Mouse (Mus musculus): ENCODE results near the gene Rbm47.
A peak's percentile ranks its signal among the peaks of the same experiment; 100 is the strongest.

Rbm47 gene

DNA sequence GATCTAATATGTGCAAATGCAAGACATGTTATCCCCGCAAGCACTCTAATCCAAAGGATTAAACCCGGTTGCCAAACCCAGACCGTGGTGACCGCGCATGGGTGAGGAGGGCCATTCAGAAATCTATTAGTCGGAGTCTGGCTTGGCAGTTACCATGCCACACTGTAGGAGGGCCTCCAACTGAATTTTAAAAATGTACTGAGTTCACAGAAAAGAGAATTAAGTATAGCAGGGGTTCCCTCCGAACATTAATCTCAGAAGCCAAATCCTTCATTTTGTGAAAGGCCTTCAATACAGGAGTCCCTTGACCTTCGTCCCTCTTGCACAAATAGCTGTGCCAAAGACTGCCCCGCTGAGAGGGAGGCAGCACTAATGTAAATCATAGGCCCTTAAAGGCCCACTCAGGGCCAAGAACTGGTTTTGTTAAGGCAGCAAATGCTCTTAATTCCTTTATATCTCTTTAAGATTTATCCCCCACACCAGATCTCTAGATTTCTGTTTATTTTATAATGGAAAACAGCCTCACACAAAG lies 16.4 kb downstream of the Rbm47 start:
- peak; percentile 33 for DNase-seq

DNA sequence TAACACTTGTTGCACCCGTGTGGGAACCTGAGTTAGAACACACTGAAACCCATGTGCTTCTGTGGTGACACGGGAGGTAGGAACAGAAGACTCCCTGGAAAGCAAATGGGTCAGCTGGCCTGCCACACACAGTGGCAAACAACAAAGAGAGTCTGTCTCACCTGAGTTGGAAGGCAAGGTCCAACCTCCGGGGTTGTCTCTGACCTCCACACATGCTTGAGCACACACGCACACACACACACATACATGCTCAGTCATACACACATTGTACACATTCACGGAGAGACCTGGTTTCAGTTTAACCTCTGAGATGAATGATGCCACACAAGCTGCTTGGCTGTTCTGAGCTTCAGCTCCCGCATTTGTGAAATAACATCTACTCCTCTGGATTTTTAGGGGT lies 18.3 kb downstream of the Rbm47 start:
- DNase-seq: no peak

DNA sequence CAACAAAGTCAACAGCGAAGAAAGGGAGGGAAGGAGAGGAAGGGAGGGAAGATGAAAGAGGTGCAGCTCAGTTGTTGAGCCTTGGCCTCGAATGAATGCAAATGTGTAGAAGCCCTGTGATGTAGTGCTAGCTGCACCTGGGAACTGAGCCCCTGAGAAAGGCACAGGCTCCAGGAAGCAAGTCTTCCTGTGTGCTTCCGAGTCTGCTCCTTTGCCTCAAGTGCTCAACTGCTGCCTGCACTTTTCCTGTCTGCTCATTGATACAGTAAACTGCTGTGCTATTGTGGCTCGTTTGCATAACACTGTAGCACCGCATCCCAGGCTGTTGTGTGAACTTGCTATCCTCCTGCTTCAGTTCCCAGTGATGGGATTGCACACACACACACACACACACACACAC lies 19.4 kb downstream of the Rbm47 start:
- DNase-seq: no peak

DNA sequence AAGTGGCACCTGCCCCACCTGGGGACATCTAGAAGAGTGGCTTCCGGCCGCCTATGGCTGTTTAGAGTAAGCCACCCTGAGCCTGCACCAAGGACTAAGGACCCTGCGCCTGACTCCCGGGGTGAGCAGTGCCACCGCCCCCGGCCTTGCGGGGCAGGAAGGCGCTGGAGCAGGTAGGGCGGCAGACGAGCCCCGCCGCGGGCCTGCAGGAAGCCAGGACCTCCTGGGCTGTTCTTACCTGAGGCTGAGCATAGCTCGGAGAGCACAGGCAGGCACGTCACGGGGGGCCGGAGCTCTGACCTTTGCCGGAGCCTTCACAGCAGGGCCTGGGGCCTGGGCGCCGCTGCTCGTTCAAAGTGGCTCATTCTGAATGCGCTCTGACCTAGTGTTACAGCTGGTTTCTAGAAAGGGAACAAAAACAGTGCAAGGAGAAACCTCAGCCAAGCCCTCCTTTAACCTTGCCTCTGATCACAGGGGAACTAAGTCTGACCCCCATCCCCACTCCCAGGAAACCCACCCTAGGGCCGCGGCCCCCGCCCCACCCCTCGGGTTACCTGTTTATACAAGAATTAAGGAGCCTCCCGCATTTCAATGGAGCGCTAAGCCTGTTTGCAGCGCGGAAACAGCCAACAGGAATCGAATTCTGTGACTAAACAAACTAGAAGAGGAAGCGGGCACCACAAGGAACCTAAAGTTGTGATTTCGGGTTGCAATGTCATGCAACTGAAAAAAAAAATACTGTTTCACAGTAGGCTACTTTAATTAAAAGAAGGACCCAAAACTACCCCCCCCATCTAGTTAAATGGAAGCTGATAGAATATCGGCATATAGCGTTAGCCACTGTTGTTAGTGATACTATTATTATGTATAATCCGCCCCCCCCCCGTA lies 21.4 kb downstream of the Rbm47 start:
- peak; percentile 81 for DNase-seq

DNA sequence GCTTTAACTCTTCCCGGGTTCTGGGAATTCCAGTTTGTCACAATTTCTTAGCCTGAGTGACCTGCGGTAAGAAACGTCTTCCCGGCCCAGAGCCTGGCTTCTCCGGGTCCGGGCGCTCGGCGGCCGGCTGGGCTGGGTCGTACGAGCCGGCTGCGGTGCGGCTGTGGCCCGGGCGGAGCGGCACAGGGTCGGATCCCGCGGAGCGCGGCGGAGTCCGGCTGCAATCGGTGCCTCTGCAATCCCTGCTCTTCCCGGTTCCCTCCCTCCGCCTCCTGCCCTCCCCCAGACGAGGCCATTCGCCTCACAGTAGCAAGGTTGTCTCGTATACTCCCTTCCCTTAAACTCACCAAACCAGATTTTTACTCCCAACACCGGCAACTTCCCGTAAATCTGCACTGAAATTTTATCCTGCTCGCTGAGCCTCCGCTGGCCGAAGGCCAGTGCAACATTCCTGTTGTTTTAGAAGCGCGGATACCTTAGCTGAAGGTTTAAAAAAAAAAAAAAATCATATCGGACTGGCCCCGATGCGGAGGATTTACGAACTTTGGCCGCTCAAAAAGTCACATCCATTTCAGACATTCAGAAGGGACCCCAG lies 22.1 kb downstream of the Rbm47 start:
- peak; percentile 83 for DNase-seq

DNA sequence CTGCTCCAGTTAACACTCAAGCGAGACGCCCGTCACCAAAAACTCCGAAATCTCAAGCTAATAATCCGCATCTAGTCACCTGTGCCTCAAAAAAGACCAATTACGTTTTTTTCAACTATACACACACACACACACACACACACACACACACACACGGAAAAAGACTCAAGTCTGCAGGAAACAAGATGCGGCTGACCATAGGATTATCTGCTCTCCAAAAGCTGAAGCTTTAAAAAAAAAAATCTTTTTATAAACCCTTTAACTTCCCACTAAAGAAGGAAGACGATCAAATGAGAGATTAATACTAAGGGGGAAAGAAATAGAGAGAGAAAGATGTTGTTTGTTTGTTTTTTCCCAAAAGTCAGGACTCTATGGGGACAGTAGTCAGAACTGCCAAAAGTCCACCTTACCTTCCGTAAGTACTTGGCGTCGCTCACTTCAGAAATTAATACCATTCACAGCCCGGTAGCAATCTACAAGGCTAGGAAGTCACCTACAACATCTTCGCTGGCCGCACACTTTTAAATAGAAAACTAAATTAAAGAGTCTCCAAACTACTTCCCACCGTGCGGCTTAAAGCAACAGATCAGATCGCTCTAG lies 22.7 kb downstream of the Rbm47 start:
- DNase-seq: no peak

DNA sequence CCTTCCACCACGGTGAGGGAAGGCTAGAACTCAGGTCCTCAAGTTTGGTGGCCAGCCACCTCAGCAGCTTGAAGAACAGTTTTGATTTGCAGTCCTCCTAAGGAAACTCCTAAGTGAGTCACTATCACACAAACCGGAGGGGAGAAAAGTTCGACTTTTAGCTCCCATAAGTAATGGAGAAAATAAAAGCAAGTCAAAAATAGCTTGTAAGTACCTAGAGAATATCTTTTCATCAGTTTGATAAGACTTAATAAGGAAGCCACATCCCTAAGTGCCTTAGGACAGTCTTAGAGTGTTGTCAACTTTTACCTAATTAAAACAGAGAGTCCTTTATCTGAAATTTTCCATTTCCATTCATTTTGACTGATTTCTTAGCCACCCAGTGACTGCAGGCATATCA lies 23.3 kb downstream of the Rbm47 start:
- no peak for DNase-seq

DNA sequence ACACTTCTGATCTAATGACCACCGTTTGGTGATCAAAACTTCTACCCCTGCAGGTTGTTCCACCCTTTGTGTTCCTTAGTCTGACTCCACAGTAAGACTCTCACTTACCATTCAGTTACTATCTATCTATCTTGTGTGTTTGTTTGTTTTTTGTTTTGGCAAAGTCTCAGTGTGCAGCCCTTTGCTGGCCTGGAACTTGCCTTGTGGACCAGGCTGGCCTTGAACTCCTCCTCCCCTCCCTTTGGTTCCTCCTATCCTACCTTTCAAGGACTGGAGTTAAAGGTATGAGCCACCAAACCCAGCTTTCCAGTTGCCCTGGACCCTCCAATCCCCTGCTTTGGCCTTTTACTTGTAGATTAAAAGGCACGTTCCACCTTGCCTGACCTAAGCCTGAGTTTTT lies 23.8 kb downstream of the Rbm47 start:
- DNase-seq: no peak

DNA sequence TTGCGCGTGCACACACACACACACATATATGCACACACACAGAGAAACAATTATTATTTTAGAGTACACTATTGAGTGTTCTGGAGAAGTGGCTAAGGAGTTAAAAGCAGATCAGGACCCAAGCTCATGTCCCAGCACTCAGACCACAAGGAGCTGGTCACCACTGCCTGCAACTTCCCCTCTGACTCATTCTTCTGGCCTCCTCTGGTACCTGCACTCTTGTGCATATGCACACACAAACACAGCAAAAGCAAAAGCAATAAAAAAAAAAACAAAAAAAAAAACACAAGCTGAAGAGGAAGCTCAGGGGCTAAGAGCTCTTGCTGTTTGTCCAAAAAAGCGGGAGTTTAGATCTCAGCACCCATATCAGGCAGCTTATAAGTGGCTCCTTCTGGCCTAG lies 25.6 kb downstream of the Rbm47 start:
- DNase-seq: no peak

DNA sequence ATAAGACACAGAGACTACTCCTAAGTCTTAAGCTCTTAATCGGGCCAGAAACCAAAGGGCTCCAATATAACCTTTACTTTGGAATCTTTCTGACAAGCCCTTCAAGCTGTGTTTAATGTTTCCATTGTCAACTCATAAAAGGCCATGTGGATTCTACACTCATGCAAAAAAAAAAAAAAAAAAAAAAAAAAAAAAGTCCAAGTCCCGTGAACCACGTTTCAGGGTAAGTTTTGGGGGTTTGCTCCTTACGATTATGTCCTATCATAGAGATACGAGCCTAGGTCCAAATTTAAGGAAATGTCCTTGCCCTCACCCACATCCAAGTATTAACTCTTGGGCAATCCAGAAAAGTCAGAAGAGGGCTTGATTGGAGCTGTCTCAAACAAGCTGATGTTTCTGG lies 27.3 kb downstream of the Rbm47 start:
- DNase-seq: no peak

DNA sequence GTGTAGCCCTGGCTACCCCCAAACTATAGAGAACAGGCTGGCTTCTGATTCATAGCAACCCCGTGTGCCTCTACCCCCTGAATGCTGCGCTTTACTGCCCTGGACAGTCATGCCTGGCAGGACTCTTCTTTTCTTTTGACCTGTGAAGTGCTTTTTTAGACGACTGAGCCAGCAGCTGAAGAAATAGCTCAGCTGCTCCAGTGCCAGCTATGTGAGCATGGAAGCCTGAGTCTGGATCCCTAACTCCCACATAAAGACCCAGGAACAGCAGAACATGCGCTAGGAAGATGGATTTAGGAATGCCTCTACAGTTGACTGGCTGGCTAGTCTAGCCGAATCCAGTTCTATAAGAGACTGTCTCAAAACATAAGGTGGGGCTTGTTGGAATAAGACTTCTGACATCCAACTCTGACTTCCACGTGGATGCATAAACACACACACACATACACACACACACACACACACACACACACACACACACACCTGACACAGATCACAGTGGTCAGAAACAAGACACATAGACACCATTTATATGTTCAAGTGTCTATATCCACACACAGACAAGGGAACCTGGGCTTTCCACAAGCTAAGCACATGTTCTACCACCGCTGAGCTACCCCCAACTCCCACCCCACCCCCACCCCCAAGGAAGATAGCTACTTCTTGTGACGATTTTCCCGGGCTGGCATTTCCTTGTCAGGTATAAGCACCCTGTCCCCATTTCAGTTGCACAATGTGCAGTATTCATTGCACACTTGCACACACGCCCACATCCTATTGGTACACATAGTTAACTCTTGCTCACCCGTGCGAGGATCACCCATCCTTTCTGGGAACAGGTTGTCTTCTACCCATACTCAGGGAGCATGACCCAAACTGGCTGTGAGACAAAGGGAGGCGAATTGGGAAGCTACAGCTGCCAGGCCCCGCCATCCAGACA lies 29.6 kb downstream of the Rbm47 start:
- no peak for DNase-seq

DNA sequence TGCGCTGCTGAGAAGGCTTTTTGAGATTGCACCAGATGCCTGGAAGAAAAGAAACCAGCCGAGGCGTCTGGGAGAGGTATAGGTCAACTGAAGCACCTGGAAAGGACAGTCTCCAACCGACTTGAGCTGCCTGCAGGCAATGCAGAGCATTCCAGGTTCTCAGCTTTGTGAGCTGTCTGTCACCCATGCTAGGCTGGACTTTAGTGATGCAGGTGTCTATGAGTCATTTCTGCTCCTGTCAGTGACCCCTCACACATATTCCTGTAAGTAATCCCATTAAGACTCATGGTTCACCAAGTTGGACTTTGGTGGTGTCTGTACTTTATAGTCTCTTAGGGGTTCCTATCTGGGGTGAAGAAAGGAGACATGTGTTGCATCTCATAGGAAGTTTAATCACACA lies 31.4 kb downstream of the Rbm47 start:
- no peak for DNase-seq

DNA sequence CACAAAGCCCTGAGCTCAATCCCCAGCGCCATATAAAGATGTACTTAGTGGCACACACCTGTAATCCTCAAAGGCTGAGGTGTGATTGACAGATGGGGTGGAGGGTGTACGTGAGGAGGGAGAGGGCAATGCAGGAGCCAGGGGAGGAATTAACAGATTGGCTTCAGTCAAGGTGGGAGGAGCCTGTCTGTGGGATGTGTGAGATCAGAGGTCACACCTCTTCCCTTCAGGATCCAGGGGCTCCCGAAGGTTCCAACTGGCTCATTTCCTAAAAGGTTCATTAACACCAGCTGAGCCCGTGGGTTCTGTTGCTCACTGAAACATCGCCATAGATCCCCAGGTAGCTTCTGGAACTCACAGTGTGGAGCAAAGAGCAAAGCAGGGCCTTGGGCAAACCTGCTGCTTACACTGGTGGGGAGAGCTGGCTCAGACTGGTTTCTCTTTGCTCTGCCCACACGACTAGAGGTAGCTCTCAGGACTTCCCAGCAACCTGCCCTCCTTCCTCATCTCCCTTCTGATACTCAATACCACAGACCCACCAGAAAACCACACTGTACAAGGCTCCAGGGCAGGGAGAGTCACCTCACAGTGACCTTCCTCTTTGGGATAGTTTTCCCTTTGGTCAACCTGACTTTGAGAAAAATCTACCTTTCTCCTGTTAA lies 33.2 kb downstream of the Rbm47 start:
- peak; percentile 44 for DNase-seq

DNA sequence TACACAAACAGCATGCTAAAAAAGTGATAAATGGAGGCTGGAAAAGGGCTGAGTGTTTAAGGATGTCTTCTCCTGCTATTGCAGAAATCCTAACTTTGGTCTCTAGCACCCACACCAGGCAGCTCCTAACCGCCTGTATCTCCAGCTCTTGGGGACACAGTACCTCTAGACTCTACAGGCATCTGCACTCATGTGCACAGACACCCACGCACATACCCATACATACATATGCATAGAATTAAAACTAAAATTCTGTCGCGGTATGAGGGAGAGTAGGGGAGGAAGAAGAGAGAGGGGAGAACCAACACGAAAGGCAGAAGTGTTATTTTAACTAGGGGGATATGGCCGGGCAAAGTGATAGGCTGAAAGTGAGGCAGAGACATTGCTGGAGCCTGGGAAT lies 33.7 kb downstream of the Rbm47 start:
- DNase-seq: no peak

DNA sequence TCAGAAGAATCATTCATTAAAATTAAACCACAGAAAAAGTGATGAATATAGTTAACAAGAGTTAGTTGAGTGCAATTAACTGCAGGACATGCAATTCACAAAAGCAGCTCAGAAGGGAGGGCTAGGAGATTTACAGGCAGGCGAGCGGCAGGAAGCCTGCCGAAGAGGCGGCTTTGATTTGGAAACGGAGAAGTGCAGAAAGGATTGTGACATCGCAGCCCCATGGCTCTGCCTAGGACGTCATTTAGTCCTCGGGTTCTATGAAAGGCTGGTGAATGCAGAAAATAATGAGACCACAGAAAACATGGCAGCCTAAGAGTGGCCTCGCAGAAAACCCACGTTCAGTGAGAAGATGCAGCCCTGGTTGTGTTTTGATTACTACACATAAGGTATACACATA lies 34.3 kb downstream of the Rbm47 start:
- DNase-seq: peak; percentile 24

DNA sequence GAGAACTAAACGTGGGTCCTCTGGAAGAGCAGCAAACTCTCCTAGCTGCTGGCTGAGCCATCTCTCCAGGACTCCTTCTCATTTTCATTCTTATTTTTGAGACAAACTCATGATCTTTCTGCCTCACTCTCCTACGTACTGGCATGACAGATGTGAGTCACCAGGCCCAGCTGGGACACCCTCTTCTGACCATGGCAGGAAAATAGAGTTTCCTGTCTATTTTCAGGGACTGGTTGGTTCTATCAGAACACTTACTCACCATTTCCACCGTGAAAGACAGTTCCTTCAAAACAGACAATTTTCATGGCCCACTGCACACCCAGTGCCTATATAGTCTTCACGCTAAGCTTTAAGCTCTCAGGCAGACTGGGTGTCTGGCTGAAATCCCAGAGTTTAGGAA lies 35.7 kb downstream of the Rbm47 start:
- no peak for DNase-seq

DNA sequence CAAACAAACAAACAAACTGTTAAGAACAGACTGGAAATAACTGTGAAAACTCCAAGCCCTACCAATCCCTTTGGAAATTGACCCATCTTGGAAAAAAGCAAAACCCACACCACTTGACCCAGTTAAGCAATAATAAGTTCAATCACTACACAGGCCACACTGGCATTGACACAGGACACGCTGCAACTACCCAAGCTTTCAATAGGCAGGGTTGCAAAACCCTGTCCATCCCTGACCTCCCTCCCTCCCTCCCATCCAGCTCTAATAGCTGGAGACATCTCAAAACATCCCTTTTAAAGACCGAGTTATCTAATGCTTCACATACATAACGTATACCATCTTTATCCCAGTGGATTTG lies 37.1 kb downstream of the Rbm47 start:
- no peak for DNase-seq

DNA sequence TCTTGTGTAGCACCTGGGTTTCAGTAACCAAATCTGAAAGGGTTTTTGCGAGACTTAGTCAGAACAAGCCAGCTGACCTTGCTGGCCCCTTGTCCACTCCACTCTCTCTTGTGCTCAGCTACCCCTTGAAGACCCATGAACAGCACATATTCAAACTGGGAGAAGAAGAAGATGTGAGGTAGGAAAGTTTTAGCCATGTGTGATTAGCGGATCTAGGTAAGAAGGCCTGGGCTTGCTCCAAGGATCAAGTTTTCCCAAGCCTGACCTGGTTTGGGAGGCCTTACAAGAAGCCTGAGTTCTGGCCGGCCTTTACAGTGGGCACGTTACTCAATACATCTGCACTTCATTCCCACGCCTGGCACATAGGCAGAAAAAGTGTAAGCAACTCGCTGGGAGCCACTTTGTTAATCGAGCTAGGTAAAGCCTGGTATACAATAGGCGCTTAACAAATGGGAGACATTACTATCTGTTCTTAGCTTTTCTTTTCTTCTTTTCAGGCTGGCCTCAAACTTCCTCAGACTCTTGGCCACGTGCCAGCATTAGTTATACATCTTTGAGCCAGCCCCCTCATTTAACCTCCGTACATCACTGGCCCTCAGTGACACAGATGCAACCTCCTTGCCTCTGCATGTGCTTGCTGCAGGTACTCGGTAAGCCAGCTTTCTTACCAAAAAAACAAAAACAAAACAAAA lies 37.6 kb downstream of the Rbm47 start:
- no peak for DNase-seq

DNA sequence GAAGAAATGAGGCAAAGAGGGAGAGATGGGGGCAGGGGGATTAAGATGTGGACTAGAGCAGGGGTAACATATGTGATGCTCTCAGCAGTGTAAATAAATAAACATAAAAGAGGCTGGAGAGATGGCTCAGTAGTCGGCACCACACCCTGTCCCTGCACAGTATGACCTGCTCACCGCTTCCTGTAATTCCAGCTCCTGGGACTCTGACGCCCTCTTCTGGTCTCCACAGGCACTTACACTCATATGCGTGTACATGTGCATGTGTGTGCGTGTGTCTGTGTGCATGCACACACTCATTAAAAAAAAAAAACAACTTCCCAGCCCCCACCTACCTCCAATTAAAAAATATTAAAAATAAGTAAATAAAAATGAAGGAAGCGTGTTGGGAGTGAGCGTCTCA lies 38.3 kb downstream of the Rbm47 start:
- no peak for DNase-seq

DNA sequence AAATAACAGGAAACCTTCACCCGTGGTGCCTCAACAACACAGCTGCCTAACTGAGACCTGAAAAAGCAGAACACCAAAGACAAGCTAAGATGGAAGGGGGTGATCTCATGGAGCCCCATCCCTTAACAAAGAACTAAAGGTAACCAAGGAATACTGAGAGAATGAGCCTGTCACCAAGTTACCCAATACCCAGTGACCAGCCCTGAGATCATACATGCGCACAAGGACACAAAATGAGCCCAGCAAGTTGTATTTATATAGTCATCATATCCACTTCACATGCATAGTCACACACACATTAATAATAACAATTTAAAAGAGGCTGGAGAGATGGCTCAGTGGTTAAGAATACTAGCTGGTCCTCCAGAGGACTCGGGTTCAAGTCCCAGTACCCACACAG lies 44.0 kb downstream of the Rbm47 start:
- no peak for DNase-seq

DNA sequence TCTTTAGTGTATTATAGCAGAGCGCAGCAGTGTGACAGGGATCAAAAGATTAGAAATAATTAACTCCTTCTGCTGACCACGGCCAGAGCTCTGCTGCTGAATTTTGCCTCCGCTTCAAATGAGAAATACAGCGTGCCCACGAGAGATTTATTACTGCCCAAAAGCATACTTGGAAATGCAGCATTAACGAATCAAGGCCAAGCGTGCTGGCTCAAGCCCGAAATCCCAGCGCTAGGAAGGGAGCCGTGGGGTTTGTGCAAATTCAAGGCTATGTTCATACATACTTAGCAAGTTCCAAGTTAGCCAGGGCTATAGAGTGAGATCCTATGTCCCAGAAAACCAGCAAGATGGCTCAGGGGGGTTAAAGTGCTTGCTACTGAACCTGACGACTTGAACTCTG lies 47.5 kb downstream of the Rbm47 start:
- no peak for DNase-seq

DNA sequence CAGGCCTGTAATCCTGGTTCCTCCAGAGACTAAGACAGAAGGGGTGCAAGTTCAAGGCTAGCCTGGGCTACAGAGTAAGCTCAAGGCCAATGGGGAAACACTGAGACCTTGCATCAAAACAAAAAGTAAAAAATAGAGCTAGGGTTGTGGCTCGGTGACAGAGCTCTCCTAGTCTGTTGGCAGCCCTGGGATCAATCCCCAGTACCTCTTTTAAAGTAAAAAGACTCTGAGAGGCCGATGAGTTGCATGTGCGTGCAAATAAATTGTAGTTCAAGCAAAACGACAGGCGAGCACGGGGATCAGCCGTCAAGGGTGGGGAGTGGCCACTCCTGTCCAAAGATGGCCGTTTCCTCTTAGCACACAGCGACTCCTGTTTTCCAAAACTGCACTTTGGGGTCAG lies 48.0 kb downstream of the Rbm47 start:
- DNase-seq: no peak
